Mouse (Mus musculus) left cerebral cortex, postnatal 4 days (tissue): ENCODE measurements around the gene Slc39a7. TPM values are rescaled to one million over a fixed set of nuclear protein-coding genes. Genes with fewer than 3 reads are reported as not detected.
"Not testable (repeated sequence)": the region's sequence is repeated elsewhere in the genome, so short reads cannot be mapped to it uniquely, and the experiment has no call there.

Experiments
- DNase-seq: peaks from one replicate; pipeline ENCODE4 v3.0.0-alpha.2; 2022
- intact Hi-C: fragments of 180-260 bp; cut with DNase I; formaldehyde crosslinking; loops from one replicate; pipeline ENCODE4 v1.15.1; 2025
- total RNA-seq, 2 experiments: library from RNA; stranded (reverse); gene quantifications; 2 replicates each; pipeline ENCODE4 v1.2.3; 2021

Gene Slc39a7
- total RNA-seq, 2 experiments from 2014 or later, result 96.3 to 98.7 TPM

DNA sequence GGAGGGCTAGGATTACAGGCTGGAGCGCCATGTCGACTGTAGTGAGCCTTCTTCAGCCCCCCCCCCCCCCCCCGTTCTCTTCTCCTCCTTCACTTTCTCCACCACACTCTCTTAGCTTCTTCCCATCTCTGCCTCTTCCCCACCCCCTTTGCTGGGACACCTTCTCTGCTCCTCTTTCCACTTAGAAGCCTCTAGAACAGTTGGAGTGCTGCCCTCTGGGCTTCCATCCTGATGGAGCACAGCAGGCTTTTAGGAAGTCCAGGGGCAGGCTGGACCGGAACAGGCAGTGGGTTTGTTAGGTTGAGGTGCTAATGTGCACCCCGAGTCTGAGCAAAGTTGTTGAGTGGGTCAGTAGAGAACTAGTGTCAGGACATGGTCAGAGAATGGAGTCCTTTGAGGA, 21.3 kb downstream of the Slc39a7 start:
- DNase-seq, result no peak
- intact Hi-C loops, result no loop called here

DNA sequence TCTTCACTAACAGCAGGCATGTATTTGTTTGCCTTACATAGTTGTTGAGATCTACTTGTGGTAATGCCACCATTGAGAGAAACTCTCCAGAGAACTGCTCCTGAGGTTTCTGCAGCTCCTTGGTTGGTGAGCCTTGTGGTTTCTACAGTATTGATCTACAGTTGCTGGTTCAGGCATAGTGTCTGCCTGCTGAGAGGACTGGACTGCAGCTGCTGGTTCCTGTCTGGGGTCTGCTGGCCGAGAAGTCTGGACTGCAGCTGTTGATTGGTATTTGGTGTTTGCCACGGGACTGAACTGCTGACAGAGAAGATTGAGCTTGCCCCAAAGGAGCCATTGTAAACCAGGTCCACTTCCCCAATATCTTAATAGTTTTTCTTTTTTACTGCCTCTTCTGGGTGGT, 24.9 kb downstream of the Slc39a7 start:
- no peak for DNase-seq
- intact Hi-C loops, result no loop called here

DNA sequence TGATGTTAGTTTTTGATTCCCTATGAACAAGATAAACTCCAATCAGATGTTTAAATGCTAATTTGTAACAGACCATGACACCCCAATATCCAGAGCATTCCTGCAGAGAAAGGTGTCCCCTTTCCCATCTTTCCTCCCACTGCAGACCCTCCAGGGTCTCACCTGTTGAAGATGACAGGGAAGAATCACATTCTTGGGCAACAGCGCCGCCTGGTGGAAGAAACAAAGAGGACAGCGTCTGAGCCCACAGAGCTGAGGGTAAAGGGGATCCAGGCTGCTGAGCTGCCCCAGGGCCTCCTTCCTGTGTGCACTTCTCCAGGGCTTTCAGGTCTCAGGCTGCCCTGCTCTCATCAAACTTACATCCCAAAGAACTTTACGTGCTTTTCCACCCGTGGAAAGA, 28.1 kb downstream of the Slc39a7 start:
- DNase-seq, result peak; percentile 47
- intact Hi-C loops, result no loop called here

DNA sequence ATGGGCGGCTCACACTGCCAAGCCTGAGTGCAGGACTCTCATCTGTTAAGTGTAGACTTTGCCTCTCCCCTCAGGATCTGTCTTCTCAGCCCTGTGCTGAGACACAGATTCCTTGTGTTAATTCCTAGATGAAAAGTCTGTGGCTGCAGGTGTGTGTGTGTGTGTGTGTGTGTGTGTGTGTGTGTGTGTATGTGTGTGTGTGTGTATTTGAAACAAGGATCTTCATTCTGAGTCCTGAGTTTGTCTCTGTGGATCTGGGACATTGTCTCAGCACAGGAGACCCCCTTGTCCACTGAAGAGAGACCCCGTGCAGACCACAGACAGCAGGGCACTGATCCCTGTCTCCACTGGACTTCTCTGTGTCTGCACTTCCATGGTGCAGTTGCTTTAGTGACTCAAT, 30.7 kb downstream of the Slc39a7 start:
- intact Hi-C loops, DNase-seq: not testable (repeated sequence)

DNA sequence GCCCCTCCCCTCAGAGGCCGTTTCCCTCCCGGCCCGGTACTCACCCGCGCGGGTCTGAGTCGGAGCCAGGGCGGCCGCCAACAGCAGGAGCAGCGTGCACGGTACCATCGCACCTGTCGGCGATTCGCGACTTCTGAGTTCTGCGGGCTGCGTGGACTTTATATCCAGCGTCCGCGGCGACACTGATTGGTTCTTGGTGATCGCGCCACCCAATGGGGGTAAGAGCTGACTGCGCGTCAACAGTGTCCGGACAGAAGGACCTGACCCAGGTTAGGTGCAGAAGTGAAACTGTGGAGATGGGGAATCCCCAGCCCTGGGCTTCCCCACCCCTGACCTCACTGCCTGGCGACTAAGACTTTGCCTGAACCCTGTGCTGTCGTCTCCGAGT, 31.3 kb downstream of the Slc39a7 start, which contains the start of gene H2-K1:
H2-K1 (minus strand) TSS at position 198 of the 388 bp plus-strand sequence.
- DNase-seq, result peak; percentile 60
- intact Hi-C loops, result no loop called here

DNA sequence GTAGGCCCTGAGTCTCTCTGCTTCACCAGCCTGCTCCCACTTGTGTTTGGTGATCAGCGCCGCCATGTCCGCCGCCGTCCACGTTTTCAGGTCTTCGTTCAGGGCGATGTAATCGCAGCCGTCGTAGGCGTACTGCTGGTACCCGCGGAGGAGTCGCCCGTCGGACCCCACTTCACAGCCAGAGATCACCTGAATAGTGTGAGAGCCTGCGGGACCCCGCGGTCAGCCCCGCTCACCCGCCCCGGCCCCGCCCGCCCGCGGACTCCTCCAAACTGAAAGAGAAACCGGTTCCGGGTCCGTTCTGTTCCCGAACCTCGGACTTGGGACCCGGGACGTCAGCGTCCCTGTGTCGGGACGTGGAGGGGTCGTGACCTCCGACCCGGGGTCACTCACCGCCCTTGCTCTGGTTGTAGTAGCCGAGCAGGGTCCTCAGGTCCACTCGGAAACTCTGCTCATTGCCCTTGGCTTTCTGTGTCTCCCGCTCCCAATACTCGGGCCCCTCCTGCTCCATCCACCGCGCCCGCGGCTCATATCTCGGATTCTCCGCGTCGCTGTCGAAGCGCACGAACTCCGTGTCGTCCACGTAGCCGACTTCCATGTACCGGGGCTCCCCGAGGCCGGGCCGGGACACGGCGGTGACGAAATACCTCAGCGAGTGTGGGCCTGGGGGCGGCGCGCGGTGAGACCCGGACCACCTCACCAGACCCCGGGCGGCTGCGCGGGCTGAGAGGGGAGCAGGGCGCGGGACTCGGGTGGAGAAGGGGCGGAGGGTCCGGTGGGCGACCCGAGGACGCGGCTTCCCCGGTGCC, 31.9 kb downstream of the Slc39a7 start:
- no peak for DNase-seq
- intact Hi-C loops, result loop anchor here (5.0 kb wide), 1 partner anchor 1293 kb away; no protein-coding TSS in a partner anchor

DNA sequence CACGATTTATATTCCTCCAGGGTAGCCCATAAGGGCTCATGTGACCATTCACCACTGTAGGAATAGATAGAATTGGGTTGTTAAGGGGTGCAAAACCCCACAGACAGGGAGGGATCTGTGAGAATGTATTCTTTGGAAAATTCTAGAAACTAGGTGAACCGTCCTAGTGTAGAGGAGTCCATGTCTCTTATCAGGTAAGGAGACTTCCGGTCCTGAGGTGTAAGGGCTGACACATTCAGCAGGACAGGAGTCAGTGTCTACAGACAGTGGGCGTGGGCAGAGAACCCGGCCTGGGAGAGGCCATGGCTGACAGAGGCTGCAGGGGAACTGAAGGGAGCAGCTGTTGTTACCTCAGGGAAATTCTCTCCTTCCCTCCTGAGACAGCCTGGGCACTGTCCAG, 32.8 kb downstream of the Slc39a7 start:
- intact Hi-C loops, result loop anchor here (5.0 kb wide), 1 partner anchor 1294 kb away; no protein-coding TSS in a partner anchor

DNA sequence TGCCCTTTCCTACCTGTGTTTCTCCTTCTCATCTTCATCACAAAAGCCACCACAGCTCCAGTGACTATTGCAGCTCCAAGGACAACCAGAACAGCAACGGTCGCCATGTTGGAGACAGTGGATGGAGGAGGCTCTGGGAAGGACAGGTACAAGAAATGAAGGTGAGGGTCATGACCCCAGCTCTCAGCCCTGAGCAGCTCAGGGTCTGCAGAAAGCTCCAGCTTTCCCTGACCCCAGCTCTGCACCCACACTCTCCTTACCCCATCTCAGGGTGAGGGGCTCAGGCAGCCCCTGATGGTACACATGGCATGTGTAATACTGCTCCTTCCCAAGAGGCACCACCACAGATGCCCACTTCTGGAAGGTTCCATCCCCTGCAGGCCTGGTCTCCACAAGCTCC, 34.5 kb downstream of the Slc39a7 start:
- not testable (repeated sequence) for DNase-seq
- intact Hi-C loops, result loop anchor here (5.0 kb wide), 1 partner anchor 1295 kb away; no protein-coding TSS in a partner anchor

More for the DNA sequence above, 32.8 kb downstream of the Slc39a7 start:
- DNase-seq, result not testable (repeated sequence)

DNA sequence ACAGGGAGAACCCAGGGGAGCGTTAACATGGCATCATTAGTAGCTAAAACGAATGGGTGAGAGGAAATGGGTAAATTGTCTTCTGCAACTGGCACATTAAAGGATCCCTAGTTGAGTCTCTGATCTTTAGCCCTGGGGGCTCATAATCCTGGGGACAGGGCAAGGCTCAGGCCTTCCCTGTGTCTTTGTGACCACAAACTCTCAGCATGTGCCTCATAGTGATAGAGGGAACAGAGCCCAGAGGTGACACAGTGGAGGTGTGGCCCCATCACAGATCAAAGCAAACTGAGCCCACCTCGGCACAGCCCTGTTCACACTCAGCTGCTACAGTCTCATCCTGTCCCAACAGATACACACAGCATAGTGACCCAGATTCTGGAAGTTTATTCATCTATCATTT, 35.8 kb downstream of the Slc39a7 start:
- DNase-seq, result no peak
- intact Hi-C loops, result loop anchor here (2.0 to 5.0 kb wide), 2 partner anchors 1271 to 1297 kb away; no protein-coding TSS in a partner anchor

DNA sequence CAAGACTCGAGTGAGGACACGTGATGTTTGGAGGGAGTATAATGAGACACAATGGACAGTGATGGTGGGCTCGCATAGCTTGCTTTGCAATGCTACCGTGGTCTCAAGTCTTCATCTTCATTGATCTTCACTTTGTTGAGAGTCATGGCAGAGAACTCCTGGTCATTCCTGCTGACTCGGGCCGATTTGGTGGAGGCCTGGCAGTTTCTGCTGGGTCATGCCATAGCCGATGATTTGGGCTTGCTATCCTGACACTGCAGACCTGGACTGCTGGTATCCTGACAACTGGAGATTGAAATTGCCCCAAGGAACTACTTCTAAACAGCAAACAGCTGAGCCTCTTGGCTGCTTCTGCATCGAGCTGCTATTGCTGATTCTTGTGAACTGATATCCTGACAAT, 36.5 kb downstream of the Slc39a7 start:
- intact Hi-C loops, result loop anchor here (2.0 to 5.0 kb wide), 2 partner anchors 1272 to 1297 kb away; no protein-coding TSS in a partner anchor

DNA sequence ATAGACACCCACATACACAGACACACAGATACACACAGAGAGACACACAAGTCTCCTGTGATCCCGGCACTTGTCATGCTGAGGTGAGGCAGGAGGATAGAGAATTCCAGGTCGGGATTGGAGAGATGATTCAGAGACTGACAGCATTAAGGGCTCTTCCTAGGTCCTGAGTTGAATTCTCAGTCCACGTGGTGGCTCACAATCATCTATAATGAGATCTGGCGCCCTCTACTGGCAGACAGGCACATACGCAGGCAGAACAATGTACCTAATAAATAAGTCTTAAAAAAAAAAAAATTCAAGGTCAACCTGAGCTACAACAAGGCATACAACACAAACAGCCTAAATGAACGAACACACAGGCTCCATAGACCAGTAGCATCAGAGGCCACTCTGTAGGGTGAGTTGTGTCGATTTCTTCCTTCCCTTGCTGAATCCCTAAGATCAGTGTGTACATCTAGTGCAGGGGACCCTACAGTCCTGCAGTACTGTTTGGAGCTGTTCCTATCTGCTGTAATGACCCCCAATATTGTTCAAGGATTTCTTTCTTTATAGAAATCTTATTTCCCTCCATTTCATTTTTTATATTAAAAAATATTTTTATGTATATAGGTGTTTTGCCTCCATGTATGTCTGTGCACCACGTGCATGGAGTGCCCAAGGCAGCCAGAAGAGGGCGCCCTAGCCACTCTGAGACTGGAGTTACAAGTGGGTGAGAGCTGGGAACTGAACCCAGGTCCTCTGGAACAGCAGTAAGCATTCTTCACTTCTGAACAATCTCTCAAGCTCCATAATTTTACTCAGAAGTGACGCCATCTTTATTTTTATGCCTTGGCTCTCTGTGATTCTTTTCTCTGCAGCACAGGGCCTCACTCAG, 39.5 kb downstream of the Slc39a7 start:
- DNase-seq, result peak; percentile 59
- intact Hi-C loops, result no loop called here

More for the DNA sequence above, 36.5 kb downstream of the Slc39a7 start:
- DNase-seq, result no peak

DNA sequence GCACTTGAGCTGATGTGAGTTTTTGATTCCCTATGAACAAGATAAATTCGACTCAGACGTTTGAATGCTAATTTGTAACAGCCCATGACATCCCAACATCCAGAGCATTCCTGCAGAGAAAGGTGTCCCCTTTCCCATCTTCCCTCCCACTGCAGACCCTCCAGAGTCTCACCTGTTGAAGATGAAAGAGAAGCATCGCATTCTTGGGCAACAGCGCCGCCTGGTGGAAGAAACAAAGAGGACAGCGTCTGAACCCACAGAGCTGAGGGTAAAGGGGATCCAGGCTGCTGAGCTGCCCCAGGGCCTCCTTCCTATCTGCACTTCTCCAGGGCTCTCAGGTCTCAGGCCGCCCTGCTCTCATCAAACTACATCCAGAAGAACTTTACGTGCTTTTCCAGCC, 49.3 kb downstream of the Slc39a7 start:
- intact Hi-C loops, result not testable (repeated sequence)
- peak; percentile 68 for DNase-seq

DNA sequence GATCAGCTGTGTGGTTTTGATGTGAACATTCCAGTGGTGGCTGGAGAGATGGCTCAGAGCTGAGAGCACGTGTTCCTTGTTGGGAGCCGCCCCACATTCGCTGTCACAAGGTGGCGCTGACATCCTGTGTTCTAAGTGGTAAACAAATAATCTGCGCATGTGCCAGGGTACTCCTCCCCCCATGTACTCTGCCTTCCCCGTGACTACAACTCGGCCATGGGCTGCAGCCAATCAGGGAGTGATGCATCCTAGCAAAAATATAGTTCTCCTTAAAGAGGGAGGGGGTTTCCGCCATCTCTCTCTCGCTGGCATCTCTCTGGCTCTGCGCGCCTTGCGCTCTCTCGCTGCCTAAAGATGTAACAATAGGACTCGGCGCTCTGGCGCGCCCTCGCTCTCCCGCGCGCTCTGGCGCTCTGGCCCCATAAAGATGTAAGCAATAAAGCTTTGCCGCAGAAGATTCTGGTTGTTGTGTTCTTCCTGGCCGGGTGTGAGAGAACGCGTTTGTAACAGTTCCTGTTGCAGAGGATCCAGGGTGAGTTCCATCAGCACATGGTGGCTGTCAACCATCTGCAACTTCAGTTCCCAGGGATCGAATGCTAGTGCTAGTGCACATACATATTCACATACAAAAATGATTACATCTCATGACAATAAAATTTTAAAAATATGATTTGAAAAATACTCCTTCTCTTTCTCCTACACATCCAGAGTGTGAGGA, 50.1 kb downstream of the Slc39a7 start:
- DNase-seq, result peak; percentile 91
- intact Hi-C loops, result not testable (repeated sequence)

DNA sequence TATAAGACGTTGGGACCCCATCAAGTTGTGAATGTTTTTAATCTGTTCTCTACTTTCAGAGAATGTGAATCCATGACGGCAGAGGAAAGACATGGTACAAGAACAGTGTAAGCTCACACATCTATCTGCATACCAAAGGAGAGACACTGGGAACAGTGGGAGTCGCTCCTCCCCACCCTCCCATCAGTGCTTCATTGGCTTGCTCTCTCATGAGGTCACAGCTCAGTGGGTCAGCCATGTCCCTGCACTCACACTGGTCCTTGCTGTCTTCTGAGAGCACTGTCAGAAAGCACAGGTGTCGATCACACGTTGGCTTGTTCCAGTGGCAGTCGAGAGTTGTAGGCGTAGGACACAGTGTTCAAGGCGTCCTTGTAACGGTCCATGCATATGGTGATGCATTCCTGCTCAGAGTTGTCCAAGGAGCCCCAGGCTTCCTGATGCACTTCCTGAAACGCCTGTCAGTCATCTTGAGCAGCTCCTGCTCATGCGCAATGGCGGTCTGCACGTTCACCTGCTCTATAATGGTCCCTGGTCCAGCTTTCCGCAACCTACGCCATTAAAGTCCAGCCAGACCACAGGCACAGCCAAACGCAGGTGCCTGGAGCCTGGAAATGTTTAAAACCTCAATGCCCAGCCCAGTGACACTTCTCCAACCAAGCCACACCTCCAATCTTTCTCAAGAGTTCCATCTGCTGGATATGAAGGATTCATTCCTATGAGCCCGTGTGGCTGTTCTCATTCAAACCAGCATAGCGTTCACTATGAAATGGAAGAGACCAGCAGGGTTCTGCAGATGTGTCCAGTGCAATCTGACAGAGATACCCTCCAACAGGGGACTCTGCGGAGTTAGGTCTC, 51.1 kb downstream of the Slc39a7 start:
- no peak for DNase-seq

DNA sequence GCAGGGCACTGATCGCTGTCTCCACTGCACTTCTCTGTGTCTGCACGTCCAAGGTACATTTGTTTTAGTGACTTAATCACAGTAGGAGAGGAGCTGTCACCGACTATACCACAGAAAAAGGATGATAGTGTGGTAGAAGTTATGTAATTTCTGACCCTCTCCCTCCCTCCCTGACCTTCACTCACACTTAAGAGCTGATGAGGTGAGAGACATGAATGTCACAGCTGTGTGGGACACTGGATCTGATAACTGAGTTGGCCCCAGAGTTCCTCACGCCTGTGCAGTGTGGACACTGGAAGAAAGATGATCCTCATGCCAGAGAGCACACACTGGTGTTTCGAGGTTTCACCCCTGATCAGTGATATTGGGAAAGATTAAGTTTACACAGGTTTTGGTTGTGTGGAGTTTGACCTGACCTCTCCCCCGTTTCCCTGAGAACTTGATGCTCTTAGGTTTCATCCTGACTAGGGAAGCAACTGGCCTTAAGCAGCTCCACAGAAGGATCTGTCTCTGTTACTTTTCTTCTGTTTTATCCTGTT, 51.9 kb downstream of the Slc39a7 start:
- DNase-seq, result no peak
- intact Hi-C loops, result no loop called here

More for the DNA sequence above, 51.1 kb downstream of the Slc39a7 start:
- intact Hi-C loops, result no loop called here

DNA sequence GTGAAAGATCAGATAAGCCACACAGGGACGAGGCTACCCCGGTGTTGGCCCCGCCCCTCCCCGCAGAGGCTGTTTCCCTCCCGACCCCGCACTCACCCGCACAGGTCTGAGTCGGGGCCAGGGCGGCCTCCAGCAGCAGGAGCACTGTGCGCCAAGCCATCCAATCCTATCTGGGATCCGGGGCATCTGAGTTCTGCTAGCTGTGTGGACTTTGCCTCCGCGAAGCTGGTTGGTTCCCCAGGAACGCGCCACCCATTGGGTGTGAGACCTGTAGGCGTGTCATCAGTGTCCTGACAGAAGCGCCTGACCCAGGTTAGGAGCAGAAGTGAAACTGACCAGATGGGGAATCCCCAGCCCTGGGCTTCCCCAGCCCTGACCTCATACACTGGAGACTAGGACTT, 52.9 kb downstream of the Slc39a7 start:
- no peak for DNase-seq
- intact Hi-C loops, result no loop called here
